Mouse (Mus musculus): Measurements from ENCODE around the gene Bmp8a. TPM values are rescaled to one million over a fixed set of nuclear protein-coding genes. Genes with fewer than 3 reads are reported as not detected.
"Not testable (repeated sequence)": the region's sequence is repeated elsewhere in the genome, so short reads cannot be mapped to it uniquely, and the experiment has no call there.

Gene Bmp8a
- polyA plus RNA-seq, 1 experiment from 2014 or later: 0.45 TPM

- Histone ChIP-seq H3K9me3 (ENCODE audit: control insufficient read depth, low read length) (no peaks in the 10 kb centered on the region), H3K27ac (ENCODE audit: low read depth, low read length) (no peak overlapping the region), H3K9ac (ENCODE audit: low read length) (no peak overlapping the region; the same call in 1 of the 2 replicates), H3K4me2 (ENCODE audit: low read depth) (no peak overlapping the region), H3K4me3 (ENCODE audit: low read depth, low read length) (no peak overlapping the region), H3K36me3 (ENCODE audit: control insufficient read depth, insufficient read depth, low read length) (no peaks in the 10 kb centered on the region), H3K27me3 (ENCODE audit: control insufficient read depth, insufficient read depth, low read length) (peaks cover 8% of the 10 kb centered on the region), H3K4me1 (ENCODE audit: control insufficient read depth, insufficient read depth, low read length) (no peaks in the 10 kb centered on the region)
- DNase-seq (ENCODE audit: low spot score) (no peak), ATAC-seq (ENCODE audit: insufficient read depth, low FRiP score, low TSS enrichment) (no peak)
- 65% methylated on average over 14 of the region's 14 CpGs for WGBS
Measured at GRCm38 (mm10) chr4:123335796-123336585, 7.1 kb downstream of the Bmp8a start.

GRCm38 (mm10) chr4:123335244-123335643 lies 7.8 kb downstream of the Bmp8a start:
- not testable (repeated sequence) for H3K36me3 ChIP-seq (ENCODE audit: control insufficient read depth, insufficient read depth, low read length); H3K27me3 ChIP-seq (ENCODE audit: control insufficient read depth, insufficient read depth, low read length); H3K4me1 ChIP-seq (ENCODE audit: control insufficient read depth, insufficient read depth, low read length); DNase-seq (ENCODE audit: low spot score); H3K27ac ChIP-seq (ENCODE audit: low read depth, low read length); ATAC-seq (ENCODE audit: insufficient read depth, low FRiP score, low TSS enrichment); H3K9ac ChIP-seq (ENCODE audit: low read length); H3K9me3 ChIP-seq (ENCODE audit: control insufficient read depth, low read length); H3K4me2 ChIP-seq (ENCODE audit: low read depth); H3K4me3 ChIP-seq (ENCODE audit: low read depth, low read length)
- WGBS: 80% methylated on average over 10 of the region's 10 CpGs

GRCm38 (mm10) chr4:123334177-123334576 lies 8.9 kb downstream of the Bmp8a start:
- Histone ChIP-seq H3K36me3 (ENCODE audit: control insufficient read depth, insufficient read depth, low read length) (no peaks in the 10 kb centered on the region), H3K9ac (ENCODE audit: low read length) (no peak overlapping the region), H3K27ac (ENCODE audit: low read depth, low read length) (no peak overlapping the region), H3K27me3 (ENCODE audit: control insufficient read depth, insufficient read depth, low read length) (no peaks in the 10 kb centered on the region), H3K4me3 (ENCODE audit: low read depth, low read length) (no peak overlapping the region), H3K4me1 (ENCODE audit: control insufficient read depth, insufficient read depth, low read length) (no peaks in the 10 kb centered on the region), H3K9me3 (ENCODE audit: control insufficient read depth, low read length) (no peaks in the 10 kb centered on the region), H3K4me2 (ENCODE audit: low read depth) (no peak overlapping the region)
- DNase-seq (ENCODE audit: low spot score) (no peak), ATAC-seq (ENCODE audit: insufficient read depth, low FRiP score, low TSS enrichment) (no peak)
- 68% methylated on average over 3 of the region's 3 CpGs for WGBS

- no peak overlapping the region for H3K27ac ChIP-seq (ENCODE audit: low read depth, low read length)
- DNase-seq (ENCODE audit: low spot score) (no peak), ATAC-seq (ENCODE audit: insufficient read depth, low FRiP score, low TSS enrichment) (no peak)
- H3K4me1 ChIP-seq (ENCODE audit: control insufficient read depth, insufficient read depth, low read length): no peaks in the 10 kb centered on the region
- no peaks in the 10 kb centered on the region for H3K27me3 ChIP-seq (ENCODE audit: control insufficient read depth, insufficient read depth, low read length)
- no peaks in the 10 kb centered on the region for H3K36me3 ChIP-seq (ENCODE audit: control insufficient read depth, insufficient read depth, low read length)
- no peak overlapping the region for H3K4me3 ChIP-seq (ENCODE audit: low read depth, low read length)
- no peaks in the 10 kb centered on the region for H3K9me3 ChIP-seq (ENCODE audit: control insufficient read depth, low read length)
- no peak overlapping the region for H3K4me2 ChIP-seq (ENCODE audit: low read depth)
- WGBS: 95% methylated on average over 4 of the region's 4 CpGs
- no peak overlapping the region for H3K9ac ChIP-seq (ENCODE audit: low read length)
Measured at GRCm38 (mm10) chr4:123333151-123333550, 9.9 kb downstream of the Bmp8a start.

GRCm38 (mm10) chr4:123331961-123332360 lies 11.1 kb downstream of the Bmp8a start:
- H3K4me2 ChIP-seq (ENCODE audit: low read depth); DNase-seq (ENCODE audit: low spot score); H3K27me3 ChIP-seq (ENCODE audit: control insufficient read depth, insufficient read depth, low read length); H3K9me3 ChIP-seq (ENCODE audit: control insufficient read depth, low read length); H3K4me1 ChIP-seq (ENCODE audit: control insufficient read depth, insufficient read depth, low read length); ATAC-seq (ENCODE audit: insufficient read depth, low FRiP score, low TSS enrichment); H3K4me3 ChIP-seq (ENCODE audit: low read depth, low read length); H3K9ac ChIP-seq (ENCODE audit: low read length); H3K27ac ChIP-seq (ENCODE audit: low read depth, low read length); H3K36me3 ChIP-seq (ENCODE audit: control insufficient read depth, insufficient read depth, low read length): not testable (repeated sequence)
- 67% methylated on average over 1 of the region's 1 CpGs for WGBS

- 87% methylated on average over 4 of the region's 5 CpGs for WGBS
- Histone ChIP-seq H3K27ac (ENCODE audit: low read depth, low read length) (no peak overlapping the region), H3K27me3 (ENCODE audit: control insufficient read depth, insufficient read depth, low read length) (no peaks in the 10 kb centered on the region), H3K4me1 (ENCODE audit: control insufficient read depth, insufficient read depth, low read length) (no peaks in the 10 kb centered on the region), H3K4me3 (ENCODE audit: low read depth, low read length) (no peak overlapping the region), H3K4me2 (ENCODE audit: low read depth) (no peak overlapping the region), H3K36me3 (ENCODE audit: control insufficient read depth, insufficient read depth, low read length) (no peaks in the 10 kb centered on the region), H3K9ac (ENCODE audit: low read length) (no peak overlapping the region), H3K9me3 (ENCODE audit: control insufficient read depth, low read length) (no peaks in the 10 kb centered on the region)
- no peak for DNase-seq (ENCODE audit: low spot score)
- no peak for ATAC-seq (ENCODE audit: insufficient read depth, low FRiP score, low TSS enrichment)
Measured at GRCm38 (mm10) chr4:123331326-123331725, 11.7 kb downstream of the Bmp8a start.

GRCm38 (mm10) chr4:123328946-123329345 lies 14.1 kb downstream of the Bmp8a start:
- no peak overlapping the region for H3K4me3 ChIP-seq (ENCODE audit: low read depth, low read length)

GRCm38 (mm10) chr4:123327630-123328029 lies 15.4 kb downstream of the Bmp8a start:
- 51% methylated on average over 3 of the region's 3 CpGs for WGBS
- no peak overlapping the region for H3K4me2 ChIP-seq (ENCODE audit: low read depth)
- H3K4me3 ChIP-seq (ENCODE audit: low read depth, low read length): no peak overlapping the region
- H3K27ac ChIP-seq (ENCODE audit: low read depth, low read length): no peak overlapping the region
- no peak overlapping the region for H3K9ac ChIP-seq (ENCODE audit: low read length)
- no peaks in the 10 kb centered on the region for H3K9me3 ChIP-seq (ENCODE audit: control insufficient read depth, low read length)
- peaks cover 5% of the 10 kb centered on the region for H3K27me3 ChIP-seq (ENCODE audit: control insufficient read depth, insufficient read depth, low read length)
- DNase-seq (ENCODE audit: low spot score) (no peak), ATAC-seq (ENCODE audit: insufficient read depth, low FRiP score, low TSS enrichment) (no peak)
- no peaks in the 10 kb centered on the region for H3K4me1 ChIP-seq (ENCODE audit: control insufficient read depth, insufficient read depth, low read length)
- no peaks in the 10 kb centered on the region for H3K36me3 ChIP-seq (ENCODE audit: control insufficient read depth, insufficient read depth, low read length)

More at GRCm38 (mm10) chr4:123328946-123329345, 14.1 kb downstream of the Bmp8a start:
- no peak for DNase-seq (ENCODE audit: low spot score)
- Histone ChIP-seq H3K36me3 (ENCODE audit: control insufficient read depth, insufficient read depth, low read length) (no peaks in the 10 kb centered on the region), H3K27me3 (ENCODE audit: control insufficient read depth, insufficient read depth, low read length) (no peaks in the 10 kb centered on the region), H3K4me1 (ENCODE audit: control insufficient read depth, insufficient read depth, low read length) (no peaks in the 10 kb centered on the region), H3K9ac (ENCODE audit: low read length) (no peak overlapping the region), H3K4me2 (ENCODE audit: low read depth) (no peak overlapping the region), H3K9me3 (ENCODE audit: control insufficient read depth, low read length) (no peaks in the 10 kb centered on the region), H3K27ac (ENCODE audit: low read depth, low read length) (no peak overlapping the region)
- WGBS: 74% methylated on average over 6 of the region's 6 CpGs
- no peak for ATAC-seq (ENCODE audit: insufficient read depth, low FRiP score, low TSS enrichment)

- DNase-seq (ENCODE audit: low spot score) (no peak), ATAC-seq (ENCODE audit: insufficient read depth, low FRiP score, low TSS enrichment) (no peak)
- no peaks in the 10 kb centered on the region for H3K4me1 ChIP-seq (ENCODE audit: control insufficient read depth, insufficient read depth, low read length)
- no peak overlapping the region for H3K4me2 ChIP-seq (ENCODE audit: low read depth)
- H3K27ac ChIP-seq (ENCODE audit: low read depth, low read length): no peak overlapping the region
- no peaks in the 10 kb centered on the region for H3K36me3 ChIP-seq (ENCODE audit: control insufficient read depth, insufficient read depth, low read length)
- peaks cover 7% of the 10 kb centered on the region for H3K27me3 ChIP-seq (ENCODE audit: control insufficient read depth, insufficient read depth, low read length)
- H3K4me3 ChIP-seq (ENCODE audit: low read depth, low read length): no peak overlapping the region
- no peaks in the 10 kb centered on the region for H3K9me3 ChIP-seq (ENCODE audit: control insufficient read depth, low read length)
- WGBS: 79% methylated on average over 3 of the region's 3 CpGs
- no peak overlapping the region for H3K9ac ChIP-seq (ENCODE audit: low read length)
Measured at GRCm38 (mm10) chr4:123326087-123326486, 17.0 kb downstream of the Bmp8a start.

Data from neural tube, embryonic 11.5 days (tissue).